Mouse (Mus musculus) adrenal gland, postnatal 4 days (tissue): ENCODE data around the gene Per1. TPM values are rescaled to one million over a fixed set of nuclear protein-coding genes. Genes with fewer than 3 reads are reported as not detected.
A peak's percentile ranks its signal among the peaks of the same experiment; 100 is the strongest.

ENCODE experiments used
- DNase-seq, 2 experiments: peaks; one replicate each; pipeline ENCODE4 v3.0.0; 2021 to 2022; ENCODE audit warnings: low spot score in 2 of 2, mixed read lengths in 2 of 2
- total RNA-seq, 2 experiments: library from RNA; stranded (reverse); gene quantifications; 2 replicates each; pipeline ENCODE4 v1.2.3; 2021

Per1 gene
- total RNA-seq, 2 experiments from 2014 or later, result 99.4 to 130 TPM

GRCm38 (mm10) chr11:69064259-69065133 is 30.5 kb upstream of the Per1 start:
- DNase-seq, result no peak

- no peak for DNase-seq
These were observed 29.6 kb upstream of the Per1 start for GRCm38 (mm10) chr11:69065394-69065925.

GRCm38 (mm10) chr11:69066163-69066861 is 28.7 kb upstream of the Per1 start:
- no peak for DNase-seq

GRCm38 (mm10) chr11:69066956-69067355 is 28.1 kb upstream of the Per1 start:
- DNase-seq, result peak; percentile 60 to 84

GRCm38 (mm10) chr11:69067601-69068000 is 27.4 kb upstream of the Per1 start:
- no peak for DNase-seq

- no peak for DNase-seq
These were observed 24.9 kb upstream of the Per1 start for GRCm38 (mm10) chr11:69070093-69070492.

- peak; percentile 81 to 87 for DNase-seq
These were observed 24.3 kb upstream of the Per1 start, which contains the start of gene Tmem107 for GRCm38 (mm10) chr11:69070590-69071222. Gene Tmem107 (plus strand): TSS chr11:69070806.

- no peak for DNase-seq
These were observed 23.8 kb upstream of the Per1 start for GRCm38 (mm10) chr11:69071262-69071661.

- no peak for DNase-seq
These were observed 22.8 kb upstream of the Per1 start for GRCm38 (mm10) chr11:69072234-69072633.

- DNase-seq, result no peak
These were observed 22.4 kb upstream of the Per1 start for GRCm38 (mm10) chr11:69072666-69073064.

- DNase-seq, result peak in 1 of 2 experiments; percentile 55
These were observed 21.7 kb upstream of the Per1 start for GRCm38 (mm10) chr11:69073065-69073888.

- no peak for DNase-seq
These were observed 20.9 kb upstream of the Per1 start for GRCm38 (mm10) chr11:69073951-69074775.

- no peak for DNase-seq
These were observed 20.3 kb upstream of the Per1 start for GRCm38 (mm10) chr11:69074776-69075069.

- no peak for DNase-seq
These were observed 19.1 kb upstream of the Per1 start for GRCm38 (mm10) chr11:69075764-69076479.

GRCm38 (mm10) chr11:69076572-69076971 is 18.4 kb upstream of the Per1 start:
- DNase-seq, result no peak

GRCm38 (mm10) chr11:69077316-69077715 is 17.7 kb upstream of the Per1 start:
- DNase-seq, result no peak

- no peak for DNase-seq
These were observed 17.0 kb upstream of the Per1 start for GRCm38 (mm10) chr11:69078041-69078440.

- no peak for DNase-seq
These were observed 16.1 kb upstream of the Per1 start for GRCm38 (mm10) chr11:69078805-69079438.
